Mouse (Mus musculus) small intestine, adult 2 months (tissue): ENCODE results near the gene Dnah11.

Experiments used
- CTCF ChIP-seq: fragments of 200-500 bp; IDR thresholded peaks from 2 replicates; pipeline ENCODE4 v1.5.1; 2012; ENCODE audit warnings: low read depth, mild to moderate bottlenecking, control low read depth, inconsistent platforms, low read length, moderate library complexity, mixed read lengths; ENCODE audit not compliant: insufficient replicate concordance, insufficient read length; ENCODE audit errors: extremely low read depth
- POLR2A ChIP-seq: fragments of 200-500 bp; IDR thresholded peaks from 2 replicates; pipeline ENCODE4 v1.6.1; 2012; ENCODE audit warnings: low read depth, mild to moderate bottlenecking, control low read depth, inconsistent platforms, low read length, moderate library complexity

DNA sequence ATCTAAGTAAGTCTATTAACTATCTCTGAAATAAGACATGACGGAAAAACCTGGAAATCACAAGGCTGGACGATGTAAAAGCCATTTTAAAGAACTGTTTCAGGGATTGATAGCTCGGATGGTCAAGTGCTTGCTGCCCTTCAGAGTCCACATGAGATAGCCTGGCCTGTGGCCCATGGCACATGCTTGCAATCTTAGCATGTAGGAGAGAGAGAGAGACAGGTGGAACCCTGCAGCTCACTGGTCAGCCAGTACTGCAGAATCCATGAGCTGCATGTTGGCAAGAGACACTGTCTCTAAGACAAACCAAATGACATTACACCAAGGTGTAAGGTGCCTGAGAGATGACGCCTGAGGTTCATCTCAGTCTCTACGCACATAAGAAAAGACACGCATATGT is 118.4 kb downstream of the Dnah11 start:
- TF ChIP-seq CTCF = no peak
- no peak for TF ChIP-seq POLR2A
